Mouse (Mus musculus): ENCODE measurements at regions not wholly inside any gene's neighbourhood (a gene's known extent, or its start where the extent isn't known, plus 50 kb on each side); places are given as distances from the start of the nearest gene placed in this dataset.
A peak's percentile ranks its signal among the peaks of the same experiment; 100 is the strongest.

DNA sequence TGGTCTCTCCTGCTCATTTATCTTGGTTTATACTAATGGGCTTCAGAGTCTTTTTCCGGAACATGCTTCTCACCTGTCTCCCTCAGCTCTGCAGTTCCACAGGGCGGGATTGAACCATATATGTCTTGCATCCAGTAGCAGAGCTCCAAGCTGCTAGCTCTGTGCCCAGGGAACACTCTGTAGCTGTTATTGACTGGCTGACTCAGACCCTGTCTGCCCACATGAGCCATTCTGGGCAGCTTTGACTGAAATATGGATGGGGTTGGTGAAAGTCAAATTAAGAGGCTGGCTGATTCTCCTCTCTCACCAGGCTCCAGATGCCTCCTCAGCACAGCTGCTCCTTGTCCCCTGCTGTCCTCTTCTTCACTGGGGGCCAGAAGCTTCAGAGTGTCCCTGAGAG is 81.4 kb upstream of the Irf2bp2 start:
- no peak for DNase-seq

- DNase-seq: no peak
Observed at GRCm38 (mm10) chr8:126673038-126673740, 79.4 kb upstream of the Irf2bp2 start.

DNA sequence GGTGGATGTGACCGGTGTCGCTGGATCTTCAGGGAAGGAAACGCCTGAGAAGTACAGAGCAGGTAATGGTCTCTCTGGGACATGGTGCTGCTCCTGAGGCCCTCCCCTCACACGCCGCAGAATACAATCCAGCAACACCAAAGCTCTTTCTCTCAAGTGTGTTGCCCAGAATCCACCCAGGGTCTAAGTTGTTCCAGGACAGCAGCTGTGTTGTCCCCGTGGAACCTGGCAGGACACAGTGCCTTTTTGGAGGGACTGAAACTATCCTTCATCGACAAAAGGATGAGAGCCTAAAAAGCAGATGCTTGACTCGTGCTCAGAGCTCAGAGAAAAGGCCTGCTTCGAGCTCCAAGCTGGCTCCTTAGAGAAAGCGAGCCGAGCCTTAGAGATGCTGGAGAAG is 77.8 kb upstream of the Irf2bp2 start:
- DNase-seq: no peak

DNA sequence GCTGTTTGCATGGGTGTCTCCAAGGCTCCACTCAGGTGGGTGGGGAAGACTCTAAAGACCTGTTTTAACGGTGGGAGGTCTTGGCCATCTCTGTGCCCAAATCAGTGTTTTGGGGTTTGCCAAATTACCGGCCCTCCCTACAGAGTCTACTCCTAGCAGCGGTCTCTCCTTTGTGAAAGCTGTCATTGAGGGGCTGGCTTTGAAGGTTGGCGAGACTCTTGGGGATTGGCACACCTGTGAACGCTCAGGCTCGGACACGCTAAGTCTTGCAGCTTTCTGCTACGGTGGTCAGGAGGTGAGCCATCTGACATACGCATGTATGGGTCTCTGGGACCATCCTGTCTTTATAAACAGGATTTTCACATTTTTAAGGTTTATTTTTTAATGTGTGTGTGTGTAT is 76.1 kb upstream of the Irf2bp2 start:
- DNase-seq: no peak

GRCm38 (mm10) chr8:126669154-126669553 is 75.4 kb upstream of the Irf2bp2 start:
- DNase-seq: no peak

DNA sequence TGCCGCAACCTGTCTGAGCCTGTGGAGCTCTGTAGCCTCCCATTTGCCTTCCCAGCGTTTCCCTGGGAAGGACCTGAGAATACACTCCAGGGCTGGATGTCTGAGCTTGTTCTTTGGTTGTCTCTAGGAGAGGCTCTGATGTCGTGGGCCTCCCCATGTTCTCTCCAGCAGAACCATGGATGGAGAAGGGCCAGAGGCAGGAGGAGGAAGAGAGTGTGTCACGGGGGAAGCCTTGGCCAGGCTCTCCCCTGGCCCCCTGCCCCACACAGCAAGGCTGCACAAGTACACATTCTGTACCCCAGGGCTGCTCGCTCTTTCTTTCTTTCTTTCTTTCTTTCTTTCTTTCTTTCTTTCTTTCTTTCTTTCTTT is 74.9 kb upstream of the Irf2bp2 start:
- DNase-seq: no peak

DNA sequence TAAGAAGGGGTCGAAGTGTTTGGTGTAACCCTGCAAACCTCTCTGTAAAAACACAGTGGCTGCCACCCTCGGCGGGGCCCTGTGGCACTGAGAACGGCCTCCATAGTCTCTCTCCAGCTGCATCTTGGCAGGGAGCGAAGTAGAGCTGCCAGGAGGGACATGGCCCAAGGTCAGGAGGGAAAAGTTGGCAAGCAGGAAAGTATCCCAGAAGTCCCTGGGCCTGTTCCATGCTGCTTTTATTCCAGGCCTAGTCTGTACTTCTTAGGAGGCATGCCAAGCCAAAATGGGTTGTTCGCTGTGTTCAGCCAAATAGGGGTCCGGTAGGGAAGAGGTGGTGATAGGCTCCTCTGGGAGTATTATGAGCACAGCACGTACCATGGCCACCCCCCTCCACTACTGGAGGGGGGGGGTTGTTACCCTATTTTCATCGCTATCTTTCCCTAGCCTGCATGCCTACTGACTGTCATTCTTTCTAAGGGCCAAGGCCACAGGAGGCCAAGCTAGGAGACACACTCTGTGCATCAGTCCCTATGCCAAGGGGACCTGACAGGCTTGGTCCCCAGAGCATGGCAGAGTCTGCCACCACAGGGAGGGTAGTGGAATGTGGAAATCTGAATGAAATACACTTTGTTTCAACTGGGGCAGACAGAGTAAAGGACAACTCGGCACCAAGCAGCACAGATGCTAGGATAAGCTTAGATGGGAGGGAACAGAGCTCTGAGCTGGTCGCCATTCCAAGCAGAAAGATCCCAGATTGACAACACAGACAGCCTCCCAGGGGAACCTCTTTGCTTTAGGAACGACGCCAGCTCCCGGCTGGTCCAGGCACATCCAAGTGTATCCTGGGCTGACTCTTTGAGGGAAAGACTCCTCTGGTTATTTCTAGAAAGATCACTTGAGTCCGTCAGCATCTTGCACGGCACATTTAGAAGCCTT is 74.2 kb upstream of the Irf2bp2 start:
- DNase-seq: peak; percentile 91

- no peak for DNase-seq
Observed at GRCm38 (mm10) chr8:126667086-126667720, 73.4 kb upstream of the Irf2bp2 start.

DNA sequence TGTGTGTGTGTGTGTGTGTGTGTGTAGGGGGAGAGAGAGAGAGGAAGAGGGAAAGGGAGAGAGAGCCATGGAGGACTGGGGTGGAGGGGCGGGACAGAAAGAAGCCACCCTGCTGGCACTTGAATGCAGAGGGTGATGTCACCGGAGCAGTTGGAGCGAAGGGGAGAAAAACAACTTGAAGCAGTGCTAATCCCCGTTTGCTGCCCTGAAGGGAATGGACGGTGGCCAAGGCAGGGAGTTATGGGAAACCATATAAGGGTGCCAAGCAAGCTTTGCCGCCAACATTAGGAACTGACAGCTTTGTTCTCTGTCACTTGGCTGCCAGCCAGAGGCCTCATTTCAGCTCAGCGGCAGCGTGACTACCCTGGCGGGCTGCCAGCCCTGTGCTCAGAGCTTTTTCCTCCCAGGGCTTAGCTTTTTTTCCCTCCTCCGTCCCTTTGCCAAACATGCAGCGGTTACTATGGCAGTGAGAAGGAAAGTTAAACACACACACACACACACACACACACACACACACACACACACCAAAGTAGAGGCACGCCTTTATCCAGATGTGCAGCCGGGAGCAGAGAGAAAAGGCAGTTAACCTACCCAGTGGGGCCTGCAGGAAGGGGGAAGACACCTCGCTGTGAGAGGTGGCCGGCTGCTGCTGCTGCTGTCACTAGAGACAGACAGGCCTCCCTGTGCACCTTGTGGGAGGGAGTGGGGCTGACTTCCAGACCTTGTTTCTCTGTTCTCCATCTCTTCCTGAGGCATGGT is 72.7 kb upstream of the Irf2bp2 start:
- peak; percentile 99 for DNase-seq

DNA sequence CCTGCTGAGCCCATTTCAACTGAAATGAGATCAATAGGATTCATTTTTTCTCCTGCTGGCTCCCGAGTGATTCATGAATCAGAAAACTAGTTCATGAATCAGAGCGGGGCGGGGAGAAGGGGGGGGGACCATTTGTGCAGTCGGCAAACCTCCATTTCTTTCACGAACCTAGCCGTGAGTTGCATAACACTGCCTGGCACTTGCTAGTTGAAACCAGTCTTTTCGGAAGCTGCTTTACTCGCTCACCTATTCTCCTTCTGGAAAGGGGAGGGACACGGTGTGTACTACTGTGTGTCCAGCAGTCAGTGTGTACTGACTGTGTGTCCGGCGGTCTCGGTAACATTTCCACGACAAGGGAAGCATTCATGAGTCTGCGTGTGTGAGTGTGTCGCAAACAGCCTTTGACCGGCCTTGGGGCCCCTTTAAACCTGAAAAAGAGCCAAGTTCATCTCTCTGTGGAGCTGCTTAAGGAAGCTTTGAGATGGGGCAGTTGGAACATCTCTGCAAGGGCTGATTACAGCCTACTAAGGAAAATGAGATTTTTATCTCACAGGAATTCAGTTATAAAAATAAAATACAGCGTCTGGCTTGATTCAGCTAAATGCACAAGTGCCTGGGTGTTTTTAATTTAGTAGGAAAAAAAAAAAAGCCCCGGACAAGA is 71.9 kb upstream of the Irf2bp2 start:
- DNase-seq: peak; percentile 83

DNA sequence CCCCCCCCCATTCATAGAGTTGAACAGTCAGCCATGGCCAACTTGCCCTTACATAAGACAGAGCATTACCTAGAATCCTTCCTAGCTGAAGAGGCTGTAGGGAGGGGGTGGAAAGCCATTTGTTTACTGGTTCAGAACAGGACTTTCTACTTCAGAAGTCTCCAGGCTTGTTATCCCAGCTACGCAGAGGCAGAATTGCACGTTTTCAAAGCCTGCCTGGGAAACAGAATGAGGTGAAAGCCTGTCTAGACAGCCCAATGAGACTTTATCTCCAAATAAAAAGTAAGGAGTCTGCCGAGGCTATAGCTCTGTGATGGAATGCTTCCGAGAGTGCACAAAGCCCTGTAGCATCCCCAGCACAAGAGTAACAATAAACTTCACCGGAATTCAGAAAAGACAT is 71.1 kb upstream of the Irf2bp2 start:
- no peak for DNase-seq

- DNase-seq: no peak
Observed at GRCm38 (mm10) chr8:126662797-126663784, 69.3 kb upstream of the Irf2bp2 start.

GRCm38 (mm10) chr8:126662151-126662550 is 68.4 kb upstream of the Irf2bp2 start:
- DNase-seq: no peak

- DNase-seq: peak; percentile 71
Observed at GRCm38 (mm10) chr8:126661511-126662142, 67.8 kb upstream of the Irf2bp2 start.

DNA sequence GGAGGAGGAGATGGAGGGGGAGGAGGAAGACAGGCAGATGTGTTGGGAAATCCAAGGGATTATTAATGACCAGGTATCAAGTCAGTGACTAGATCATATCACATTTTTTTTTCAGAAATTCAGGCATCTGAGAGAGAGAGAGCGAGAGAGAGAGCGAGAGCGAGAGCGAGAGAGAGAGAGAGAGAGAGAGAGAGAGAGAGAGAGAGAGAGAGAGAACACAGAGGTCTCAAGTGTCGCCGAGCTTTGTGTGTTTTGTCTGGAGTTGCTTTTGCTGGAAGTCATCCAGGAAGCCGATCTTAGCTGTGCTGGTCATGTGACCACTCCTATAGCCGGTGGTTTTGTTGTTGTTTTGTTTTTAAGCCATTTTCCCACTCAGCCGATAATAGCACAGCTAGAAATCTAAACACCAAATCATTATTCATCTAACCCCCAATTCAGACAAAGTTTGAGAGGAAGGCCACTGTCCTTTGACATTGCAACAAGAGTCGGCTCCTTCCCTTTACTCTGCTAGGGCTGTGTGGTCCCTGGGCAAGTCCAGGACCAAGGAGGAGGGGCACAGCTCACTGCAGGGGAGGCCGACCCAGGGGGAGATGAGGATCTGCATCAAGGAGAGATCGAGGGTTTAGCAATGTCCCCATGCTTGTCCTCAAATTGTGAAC is 67.0 kb upstream of the Irf2bp2 start:
- DNase-seq: no peak

DNA sequence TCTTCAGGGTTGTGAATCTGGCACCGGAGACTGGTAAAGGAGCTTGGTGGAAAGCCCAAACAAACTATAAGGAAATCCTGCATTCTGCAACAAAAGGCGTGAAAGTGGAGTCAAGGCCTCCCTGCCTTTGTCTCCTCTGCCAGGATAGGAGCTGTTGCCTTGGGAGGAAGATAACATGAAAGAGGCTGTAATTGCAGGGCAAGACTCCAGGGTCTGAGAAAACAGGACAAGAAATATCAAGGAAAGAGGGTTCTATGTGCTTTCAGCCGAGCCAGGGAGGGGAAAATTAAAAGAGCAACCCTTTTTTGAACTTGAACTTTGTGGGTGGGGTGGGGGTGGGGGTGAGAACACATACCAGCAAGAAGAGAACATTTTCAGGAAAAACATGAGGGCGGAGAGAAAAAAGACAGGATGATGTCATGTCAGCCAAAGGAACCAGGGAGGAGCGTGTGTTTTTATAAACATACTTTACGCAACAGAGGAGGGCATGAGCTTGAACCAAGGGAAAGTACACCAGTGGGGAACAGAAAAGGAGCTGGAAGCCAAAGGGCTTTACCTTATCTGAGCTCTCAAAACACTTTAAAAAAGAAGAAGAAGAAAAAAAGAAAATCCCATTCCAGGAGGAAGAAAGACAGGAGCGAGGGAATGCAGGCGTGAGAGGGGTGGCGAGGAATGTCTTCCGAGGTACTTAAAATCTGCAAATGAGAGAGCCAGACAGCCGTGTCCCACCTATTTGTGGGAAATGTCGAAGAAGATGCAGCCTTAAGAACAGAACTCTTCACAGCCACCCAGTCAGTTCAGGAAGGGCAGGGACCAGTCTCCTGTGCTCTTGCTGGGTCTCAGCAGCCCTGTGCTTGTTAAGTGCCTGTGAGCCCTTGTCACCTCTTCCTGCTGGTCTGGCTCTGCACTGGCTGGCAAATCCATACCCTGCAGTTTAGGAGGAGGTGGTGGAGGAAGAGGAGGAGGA is 66.2 kb upstream of the Irf2bp2 start:
- peak; percentile 35 for DNase-seq

DNA sequence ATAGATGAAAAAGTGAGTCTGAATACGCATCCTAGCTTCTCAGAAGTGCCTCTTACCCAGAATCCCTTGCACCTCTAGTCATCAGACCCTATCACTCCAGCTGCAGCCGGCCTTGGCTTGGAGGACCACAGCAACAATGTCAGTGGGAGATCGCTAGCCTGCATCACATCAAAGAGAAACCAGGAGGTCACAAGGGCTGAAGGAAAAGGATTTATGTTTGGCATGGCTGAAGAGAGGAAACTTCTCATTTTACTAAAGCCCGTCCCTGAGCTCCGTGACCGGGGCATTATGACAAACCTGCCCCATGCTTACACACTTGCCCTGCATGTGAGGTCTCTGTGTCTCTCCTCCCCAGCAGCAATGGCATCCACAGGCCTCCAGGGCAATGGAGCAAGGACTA is 63.8 kb upstream of the Irf2bp2 start:
- peak; percentile 50 for DNase-seq

DNA sequence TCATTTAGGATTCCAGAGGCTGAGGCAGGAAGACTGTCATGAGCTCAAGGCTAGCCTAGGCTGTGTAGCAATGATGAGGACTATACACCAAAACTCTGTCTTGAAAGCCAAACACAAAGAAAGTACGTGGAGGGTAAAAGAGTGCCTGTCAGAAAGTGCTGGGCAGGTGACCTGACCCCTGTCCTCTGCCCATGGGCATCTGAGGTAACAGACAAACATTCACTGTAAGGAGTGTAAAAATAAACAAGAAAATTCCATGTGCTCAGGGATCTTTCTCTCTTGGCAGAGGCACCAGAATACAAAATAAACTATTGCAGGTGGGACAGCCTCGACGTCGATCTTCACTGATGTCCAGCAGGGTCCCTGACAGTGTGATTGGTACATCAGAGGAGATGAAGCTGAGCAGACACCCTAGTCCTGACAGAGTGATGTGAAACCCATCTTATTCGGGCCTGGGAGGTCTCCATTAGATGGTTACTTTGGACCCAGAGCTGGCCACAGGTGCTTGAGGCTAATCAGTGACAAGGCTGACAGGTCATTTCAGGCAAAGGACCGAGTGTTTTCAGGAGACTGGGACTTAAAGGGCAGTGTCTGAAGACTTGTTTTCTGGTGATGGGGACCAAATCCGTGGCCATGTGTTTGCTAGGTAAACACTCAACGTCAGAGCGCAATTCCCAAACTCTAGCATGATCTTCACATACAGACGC is 62.9 kb upstream of the Irf2bp2 start:
- DNase-seq: no peak

Measured in adrenal gland, adult 8-10 months (tissue).